Mouse (Mus musculus) testis, adult 2 months (tissue): ENCODE measurements at regions not wholly inside any gene's neighbourhood (a gene's known extent, or its start where the extent isn't known, plus 50 kb on each side); places are given as distances from the start of the nearest gene placed in this dataset.

Experiments used
- H3K27ac ChIP-seq: fragments of 200-500 bp; 2 replicates; pipeline ENCODE4 v1.5.1; 2012; ENCODE audit warnings: low read depth, low read length; ENCODE audit not compliant: control insufficient read depth, insufficient read depth
- H3K27me3 ChIP-seq: fragments of 200-500 bp; 2 replicates; pipeline ENCODE4 v1.6.1; 2012; ENCODE audit warnings: mild to moderate bottlenecking, low read length, moderate library complexity; ENCODE audit not compliant: control insufficient read depth, insufficient read depth
- H3K36me3 ChIP-seq: fragments of 200-500 bp; 2 replicates; pipeline ENCODE4 v1.6.1; 2012; ENCODE audit warnings: mild to moderate bottlenecking, low read length; ENCODE audit not compliant: control insufficient read depth, insufficient read depth
- H3K4me1 ChIP-seq: fragments of 200-500 bp; 2 replicates; pipeline ENCODE4 v1.6.1; 2012; ENCODE audit warnings: low read length; ENCODE audit not compliant: control insufficient read depth, insufficient read depth
- H3K4me3 ChIP-seq: fragments of 200-500 bp; 2 replicates; pipeline ENCODE4 v1.5.1; 2012; ENCODE audit warnings: low read depth, mild to moderate bottlenecking, low read length, moderate library complexity, mixed read lengths; ENCODE audit not compliant: control insufficient read depth
- CTCF ChIP-seq: fragments of 200-500 bp; IDR thresholded peaks from 2 replicates; pipeline ENCODE4 v1.5.1; 2012; ENCODE audit warnings: low read depth, mild to moderate bottlenecking, inconsistent platforms, low read length, moderate library complexity; ENCODE audit not compliant: control insufficient read depth, insufficient read depth, insufficient replicate concordance
- POLR2A ChIP-seq: fragments of 200-500 bp; IDR thresholded peaks from 2 replicates; pipeline ENCODE4 v1.6.1; 2012; ENCODE audit warnings: low read depth, mild to moderate bottlenecking, inconsistent platforms, low read length, moderate library complexity; ENCODE audit not compliant: control insufficient read depth

DNA sequence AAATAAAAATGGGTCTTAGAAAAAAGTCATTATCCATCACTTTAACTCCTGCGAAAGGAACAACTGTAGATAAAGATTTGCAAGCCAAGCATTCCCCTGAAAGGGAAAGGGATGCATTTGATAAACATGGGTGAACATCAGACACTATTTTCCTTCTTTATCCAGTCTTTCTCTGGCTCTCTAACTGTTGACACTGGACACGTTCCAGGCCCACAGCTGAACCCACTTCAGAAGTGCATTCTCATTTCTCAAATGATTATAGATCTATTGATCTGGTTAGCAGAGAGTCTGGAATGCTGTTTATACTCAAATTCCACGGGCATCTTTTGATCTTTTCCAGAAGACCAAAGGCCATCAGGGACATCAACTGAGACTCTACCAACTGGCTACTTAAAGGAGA lies 317.7 kb downstream of the Plk2 start:
- H3K4me1 ChIP-seq, result no peaks in the 10 kb centered on the region
- H3K27me3 ChIP-seq, result no peaks in the 10 kb centered on the region
- no peak overlapping the region for H3K4me3 ChIP-seq
- TF ChIP-seq POLR2A (no peak), CTCF (no peak)
- no peak overlapping the region for H3K27ac ChIP-seq
- H3K36me3 ChIP-seq, result no peaks in the 10 kb centered on the region

GRCm38 (mm10) chr13:110722170-110722569 lies 327.3 kb downstream of the Plk2 start:
- H3K27me3 ChIP-seq, result no peaks in the 10 kb centered on the region
- TF ChIP-seq POLR2A, result no peak
- TF ChIP-seq CTCF, result no peak
- H3K4me3 ChIP-seq, result no peak overlapping the region
- H3K4me1 ChIP-seq, result no peaks in the 10 kb centered on the region
- no peaks in the 10 kb centered on the region for H3K36me3 ChIP-seq
- H3K27ac ChIP-seq, result no peak overlapping the region

GRCm38 (mm10) chr13:110722752-110723151 lies 327.9 kb downstream of the Plk2 start:
- no peaks in the 10 kb centered on the region for H3K36me3 ChIP-seq
- no peak overlapping the region for H3K4me3 ChIP-seq
- H3K27ac ChIP-seq, result no peak overlapping the region
- no peak for TF ChIP-seq CTCF
- TF ChIP-seq POLR2A, result no peak
- no peaks in the 10 kb centered on the region for H3K27me3 ChIP-seq
- H3K4me1 ChIP-seq, result no peaks in the 10 kb centered on the region

GRCm38 (mm10) chr13:110724836-110725235 lies 330.0 kb downstream of the Plk2 start:
- H3K36me3 ChIP-seq, result no peaks in the 10 kb centered on the region
- no peak overlapping the region for H3K4me3 ChIP-seq
- H3K27me3 ChIP-seq, result no peaks in the 10 kb centered on the region
- no peak overlapping the region for H3K27ac ChIP-seq
- H3K4me1 ChIP-seq, result no peaks in the 10 kb centered on the region
- TF ChIP-seq POLR2A, result no peak
- no peak for TF ChIP-seq CTCF

DNA sequence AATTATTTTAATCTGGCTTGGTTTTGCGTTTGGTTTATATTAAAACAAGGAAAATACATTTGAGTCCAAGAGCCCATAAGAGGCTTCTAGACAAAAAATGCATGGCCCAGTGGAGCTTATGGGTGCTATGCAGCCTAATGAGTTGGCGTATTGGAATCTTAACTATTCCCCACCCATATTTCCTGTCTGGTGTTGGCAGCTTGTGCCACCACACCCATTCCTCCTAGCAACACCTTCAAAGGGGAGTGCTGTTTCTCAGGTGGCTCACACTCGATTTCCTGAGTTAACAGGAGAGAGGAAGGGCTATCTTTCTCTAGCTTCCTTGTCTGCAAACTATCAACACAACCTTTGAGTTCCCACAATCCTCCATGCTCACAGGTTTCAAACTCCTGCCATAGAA lies 331.0 kb downstream of the Plk2 start:
- Histone ChIP-seq H3K4me3 (no peak overlapping the region), H3K4me1 (no peaks in the 10 kb centered on the region), H3K36me3 (no peaks in the 10 kb centered on the region), H3K27ac (no peak overlapping the region), H3K27me3 (no peaks in the 10 kb centered on the region)
- TF ChIP-seq POLR2A (no peak), CTCF (no peak)

DNA sequence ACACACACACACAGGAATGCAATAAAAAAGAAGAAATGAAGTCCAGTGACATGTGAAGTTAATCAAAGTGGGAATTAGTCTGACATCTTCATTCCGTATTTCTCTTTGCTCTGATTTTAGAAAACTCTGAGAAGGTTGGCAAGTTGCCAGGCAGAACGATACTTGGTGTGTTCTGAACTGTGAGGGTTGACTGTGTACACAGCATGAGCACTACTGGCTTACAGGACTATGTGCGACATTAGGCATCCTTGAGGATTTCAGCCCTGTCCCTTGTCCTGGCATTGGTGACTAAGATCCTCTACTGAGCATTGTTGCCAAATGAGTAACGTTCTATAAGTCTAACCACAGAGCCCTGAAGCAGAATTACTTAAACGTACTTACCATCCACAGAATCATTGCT lies 340.7 kb downstream of the Plk2 start:
- TF ChIP-seq POLR2A (no peak), CTCF (no peak)
- H3K27me3 ChIP-seq, result no peaks in the 10 kb centered on the region
- no peak overlapping the region for H3K4me3 ChIP-seq
- no peaks in the 10 kb centered on the region for H3K36me3 ChIP-seq
- H3K27ac ChIP-seq, result no peak overlapping the region
- H3K4me1 ChIP-seq, result no peaks in the 10 kb centered on the region

GRCm38 (mm10) chr13:110741576-110742206 lies 346.8 kb downstream of the Plk2 start:
- Histone ChIP-seq H3K36me3 (no peaks in the 10 kb centered on the region), H3K27me3 (no peaks in the 10 kb centered on the region), H3K4me3 (no peak overlapping the region), H3K4me1 (no peaks in the 10 kb centered on the region), H3K27ac (no peak overlapping the region)
- no peak for TF ChIP-seq POLR2A
- TF ChIP-seq CTCF, result no peak
